Mouse (Mus musculus): ENCODE measurements around the gene Kcnk15. TPM values are rescaled to one million over a fixed set of nuclear protein-coding genes. Genes with fewer than 3 reads are reported as not detected.

Kcnk15 gene
- polyA plus RNA-seq, 1 experiment: not detected

GRCm38 (mm10) chr2:163875484-163875883 is 22.0 kb downstream of the Kcnk15 start:
- Histone ChIP-seq H3K36me3 (ENCODE audit: control insufficient read depth, insufficient read depth) (no peaks in the 10 kb centered on the region), H3K79me3 (ENCODE audit: low read depth) (no peaks in the 10 kb centered on the region), H3ac (ENCODE audit: control insufficient read depth, insufficient read length, low read depth) (no peak overlapping the region), H3K4me3 (ENCODE audit: insufficient read depth, poor library complexity, severe bottlenecking) (no peak overlapping the region), H3K27me3 (ENCODE audit: control insufficient read depth, insufficient read depth, insufficient read length) (peaks cover 87% of the 10 kb centered on the region), H3K79me2 (ENCODE audit: control insufficient read depth, insufficient read depth) (no peaks in the 10 kb centered on the region)
- TF ChIP-seq FOSL1 (IDR thresholded peaks at IDR 0.05; ENCODE audit: insufficient read depth, low read length, poor library complexity, severe bottlenecking) (no peak), USF1 (IDR thresholded peaks at IDR 0.05; ENCODE audit: low read depth) (no peak), MYOD1 (IDR thresholded peaks at IDR 0.05; ENCODE audit: control insufficient read depth, insufficient read length, low read depth) (no peak)

- Histone ChIP-seq H3K79me3 (ENCODE audit: low read depth) (no peaks in the 10 kb centered on the region), H3ac (ENCODE audit: control insufficient read depth, insufficient read length, low read depth) (no peak overlapping the region), H3K79me2 (ENCODE audit: control insufficient read depth, insufficient read depth) (no peaks in the 10 kb centered on the region), H3K27me3 (ENCODE audit: control insufficient read depth, insufficient read depth, insufficient read length) (peaks cover 87% of the 10 kb centered on the region), H3K4me3 (ENCODE audit: insufficient read depth, poor library complexity, severe bottlenecking) (no peak overlapping the region), H3K36me3 (ENCODE audit: control insufficient read depth, insufficient read depth) (no peaks in the 10 kb centered on the region)
- TF ChIP-seq USF1 (IDR thresholded peaks at IDR 0.05; ENCODE audit: low read depth) (no peak), CEBPB (IDR thresholded peaks at IDR 0.05; ENCODE audit: low read depth) (no peak)
Observed at GRCm38 (mm10) chr2:163876830-163877498, 23.5 kb downstream of the Kcnk15 start.

GRCm38 (mm10) chr2:163880891-163881290 is 27.4 kb downstream of the Kcnk15 start:
- no peaks in the 10 kb centered on the region for H3K79me2 ChIP-seq (ENCODE audit: control insufficient read depth, insufficient read depth)
- H3K79me3 ChIP-seq (ENCODE audit: low read depth): no peaks in the 10 kb centered on the region
- peaks cover 72% of the 10 kb centered on the region for H3K27me3 ChIP-seq (ENCODE audit: control insufficient read depth, insufficient read depth, insufficient read length)
- no peak for TF ChIP-seq MYOG (IDR thresholded peaks at IDR 0.05; ENCODE audit: control insufficient read depth, extremely low read depth, insufficient read length)
- TF ChIP-seq USF1 (IDR thresholded peaks at IDR 0.05; ENCODE audit: low read depth): no peak
- no peak for TF ChIP-seq MYOD1 (IDR thresholded peaks at IDR 0.05; ENCODE audit: control insufficient read depth, insufficient read length, low read depth)
- TF ChIP-seq CTCF (IDR thresholded peaks at IDR 0.05; ENCODE audit: control insufficient read depth, insufficient read depth, insufficient read length): no peak
- no peak for TF ChIP-seq CEBPB (IDR thresholded peaks at IDR 0.05; ENCODE audit: low read depth)
- no peak for TF ChIP-seq MAX (IDR thresholded peaks at IDR 0.05)
- no peak for TF ChIP-seq FOSL1 (IDR thresholded peaks at IDR 0.05; ENCODE audit: insufficient read depth, low read length, poor library complexity, severe bottlenecking)
- H3K4me3 ChIP-seq (ENCODE audit: insufficient read depth, poor library complexity, severe bottlenecking): no peak overlapping the region
- H3ac ChIP-seq (ENCODE audit: control insufficient read depth, insufficient read length, low read depth): no peak overlapping the region
- H3K36me3 ChIP-seq (ENCODE audit: control insufficient read depth, insufficient read depth): no peaks in the 10 kb centered on the region

- Histone ChIP-seq H3ac (ENCODE audit: control insufficient read depth, insufficient read length, low read depth) (no peak overlapping the region), H3K36me3 (ENCODE audit: control insufficient read depth, insufficient read depth) (no peaks in the 10 kb centered on the region), H3K27me3 (ENCODE audit: control insufficient read depth, insufficient read depth, insufficient read length) (peaks cover 72% of the 10 kb centered on the region), H3K79me3 (ENCODE audit: low read depth) (no peaks in the 10 kb centered on the region), H3K4me3 (ENCODE audit: insufficient read depth, poor library complexity, severe bottlenecking) (no peak overlapping the region), H3K79me2 (ENCODE audit: control insufficient read depth, insufficient read depth) (no peaks in the 10 kb centered on the region)
- TF ChIP-seq USF1 (IDR thresholded peaks at IDR 0.05; ENCODE audit: low read depth) (no peak), CEBPB (IDR thresholded peaks at IDR 0.05; ENCODE audit: low read depth) (no peak), MYOG (IDR thresholded peaks at IDR 0.05; ENCODE audit: control insufficient read depth, extremely low read depth, insufficient read length) (no peak), FOSL1 (IDR thresholded peaks at IDR 0.05; ENCODE audit: insufficient read depth, low read length, poor library complexity, severe bottlenecking) (no peak), MYOD1 (IDR thresholded peaks at IDR 0.05; ENCODE audit: control insufficient read depth, insufficient read length, low read depth) (no peak), MAX (IDR thresholded peaks at IDR 0.05) (no peak), CTCF (IDR thresholded peaks at IDR 0.05; ENCODE audit: control insufficient read depth, insufficient read depth, insufficient read length) (no peak)
Observed at GRCm38 (mm10) chr2:163882859-163883652, 29.6 kb downstream of the Kcnk15 start.

- Histone ChIP-seq H3K79me2 (ENCODE audit: control insufficient read depth, insufficient read depth) (no peaks in the 10 kb centered on the region), H3ac (ENCODE audit: control insufficient read depth, insufficient read length, low read depth) (no peak overlapping the region), H3K4me3 (ENCODE audit: insufficient read depth, poor library complexity, severe bottlenecking) (no peak overlapping the region), H3K79me3 (ENCODE audit: low read depth) (no peaks in the 10 kb centered on the region), H3K27me3 (ENCODE audit: control insufficient read depth, insufficient read depth, insufficient read length) (peaks cover 38% of the 10 kb centered on the region), H3K36me3 (ENCODE audit: control insufficient read depth, insufficient read depth) (no peaks in the 10 kb centered on the region)
- TF ChIP-seq USF1 (IDR thresholded peaks at IDR 0.05; ENCODE audit: low read depth) (no peak), MYOD1 (IDR thresholded peaks at IDR 0.05; ENCODE audit: control insufficient read depth, insufficient read length, low read depth) (no peak), MAX (IDR thresholded peaks at IDR 0.05) (no peak), CEBPB (IDR thresholded peaks at IDR 0.05; ENCODE audit: low read depth) (no peak), FOSL1 (IDR thresholded peaks at IDR 0.05; ENCODE audit: insufficient read depth, low read length, poor library complexity, severe bottlenecking) (no peak), MYOG (IDR thresholded peaks at IDR 0.05; ENCODE audit: control insufficient read depth, extremely low read depth, insufficient read length) (no peak)
Observed at GRCm38 (mm10) chr2:163889411-163889810, 36.0 kb downstream of the Kcnk15 start.

GRCm38 (mm10) chr2:163890586-163890985 is 37.1 kb downstream of the Kcnk15 start:
- TF ChIP-seq MYOD1 (IDR thresholded peaks at IDR 0.05; ENCODE audit: control insufficient read depth, insufficient read length, low read depth) (no peak), USF1 (IDR thresholded peaks at IDR 0.05; ENCODE audit: low read depth) (no peak), FOSL1 (IDR thresholded peaks at IDR 0.05; ENCODE audit: insufficient read depth, low read length, poor library complexity, severe bottlenecking) (no peak), CTCF (IDR thresholded peaks at IDR 0.05; ENCODE audit: control insufficient read depth, insufficient read depth, insufficient read length) (no peak), MYOG (IDR thresholded peaks at IDR 0.05; ENCODE audit: control insufficient read depth, extremely low read depth, insufficient read length) (no peak), MAX (IDR thresholded peaks at IDR 0.05) (no peak), CEBPB (IDR thresholded peaks at IDR 0.05; ENCODE audit: low read depth) (no peak)
- H3K27me3 ChIP-seq (ENCODE audit: control insufficient read depth, insufficient read depth, insufficient read length): peaks cover 40% of the 10 kb centered on the region
- H3K79me2 ChIP-seq (ENCODE audit: control insufficient read depth, insufficient read depth): no peaks in the 10 kb centered on the region
- H3ac ChIP-seq (ENCODE audit: control insufficient read depth, insufficient read length, low read depth): no peak overlapping the region
- no peaks in the 10 kb centered on the region for H3K36me3 ChIP-seq (ENCODE audit: control insufficient read depth, insufficient read depth)
- H3K4me3 ChIP-seq (ENCODE audit: insufficient read depth, poor library complexity, severe bottlenecking): no peak overlapping the region
- H3K79me3 ChIP-seq (ENCODE audit: low read depth): no peaks in the 10 kb centered on the region
